In genomic region chr14:79873062-79873461, GRCm38 (mm10) we compare ENCODE assay signal across 10 mouse cellular contexts.
DNase-seq lines count a peak whose midpoint lies in the region; ATAC-seq lines count a peak whose summit lies in the region.
"Had no signal": no experiment of that assay in that cellular context is flagged by ENCODE, and none has a peak within 500 bp of the region (broad histone marks: within the 10 kb centered on the region; RNA-seq: fewer than 3 reads in every experiment).

No protein-coding gene starts in this region.

- ATAC-seq in CD4-positive, CD25-positive, alpha-beta regulatory T cell, adult 4 months = no peak
- no peak for ATAC-seq in monocyte, adult 5-6 weeks (replicated peaks; ENCODE audit: insufficient number of reproducible peaks, low FRiP score, low TSS enrichment, poor library complexity, severe bottlenecking)

- intact Hi-C loops in heart, postnatal 36 days (cut with DNase I) = no loop called here
- intact Hi-C loops in left cerebral cortex, postnatal 10 days (cut with DNase I) = no loop called here

- peak; percentile 8 for DNase-seq in heart, adult 8-10 months (ENCODE audit: low spot score)
- DNase-seq in heart, postnatal 36 days = no peak
- DNase-seq in heart, postnatal 4 days = peak; percentile 10
- peak; percentile 29 to 68 for DNase-seq in kidney, postnatal 25 days
- DNase-seq in retina, embryonic 14.5 days (ENCODE audit: low spot score) = peak; percentile 47
- no peak for DNase-seq in left cerebral cortex, postnatal 10 days (ENCODE audit: extremely low spot score in 1 of 2, low spot score in 2 of 2)
- DNase-seq: cerebellum, postnatal 25 days; liver, embryonic 13.5 days had no signal

Comparison
In these comparisons a context has a peak if more than half of its experiments do, and no peak if none do; other contexts are left out.
1. DNase-seq: peak in heart, adult 8-10 months (single experiment), heart, postnatal 4 days (single experiment), kidney, postnatal 25 days (2 of 2) and retina, embryonic 14.5 days (single experiment); none in heart, postnatal 36 days (0 of 2) and left cerebral cortex, postnatal 10 days (0 of 2).